Mouse (Mus musculus): ENCODE results near the gene Tpcn2. TPM values are rescaled to one million over a fixed set of nuclear protein-coding genes. Genes with fewer than 3 reads are reported as not detected.

Gene Tpcn2
- total and polyA plus RNA-seq, 3 experiments = 3.7 to 7.3 (median 7.2) TPM

GRCm38 (mm10) chr7:145242028-145242427, 41.8 kb downstream of the Tpcn2 start:
- H3K9me3 ChIP-seq (replicated peaks; ENCODE audit: low read length) = peaks cover 4% of the 10 kb centered on the region
- H3K4me3 ChIP-seq (replicated peaks in 1 of 3; ENCODE audit: low read depth in 2 of 3, low read length in 2 of 3, poor library complexity in 1 of 3) = no peak overlapping the region
- H3K4me1 ChIP-seq (ENCODE audit: control insufficient read depth in 1 of 2, insufficient read depth in 2 of 2) = no peaks in the 10 kb centered on the region
- no peaks in the 10 kb centered on the region for H3K36me3 ChIP-seq (replicated peaks in 1 of 2; ENCODE audit: control insufficient read depth in 1 of 2, insufficient read depth in 1 of 2, low read length in 1 of 2)
- H3K9ac ChIP-seq (ENCODE audit: insufficient read depth, low read depth) = no peak overlapping the region
- in situ Hi-C loops (cut with MboI; ENCODE audit: low pct_ligation_motif_present, low pct_unique_long_range_greater_than_20kb, low sequenced_read_pairs) (loop anchor here (5.0 kb wide), 1 partner anchor 305 kb away; the partner anchor contains the start of gene Ccnd1), dilution Hi-C loops (cut with MboI; ENCODE audit: extremely low pct_ligation_motif_present, extremely low pct_unique_long_range_greater_than_20kb, low sequenced_read_pairs) (no loop called here)
- H3K79me2 ChIP-seq (replicated peaks; ENCODE audit: control insufficient read depth, extremely low read depth, insufficient read depth, poor library complexity, severe bottlenecking) = no peaks in the 10 kb centered on the region
- peaks cover 39% of the 10 kb centered on the region for H3K27me3 ChIP-seq (replicated peaks)
- DNase-seq (ENCODE audit: extremely low read depth) = no peak
- H3K4me2 ChIP-seq (ENCODE audit: insufficient read depth, low read depth, poor library complexity, severe bottlenecking) = no peak overlapping the region
- no peak for TF ChIP-seq POLR2AphosphoS2 (IDR thresholded peaks at IDR 0.05; ENCODE audit: low read depth, low read length)
- TF ChIP-seq JUN (IDR thresholded peaks at IDR 0.05; ENCODE audit: insufficient read depth, low read depth, low read length) = no peak
- H3K27ac ChIP-seq (ENCODE audit: insufficient read depth, low read depth) = no peak overlapping the region

DNA sequence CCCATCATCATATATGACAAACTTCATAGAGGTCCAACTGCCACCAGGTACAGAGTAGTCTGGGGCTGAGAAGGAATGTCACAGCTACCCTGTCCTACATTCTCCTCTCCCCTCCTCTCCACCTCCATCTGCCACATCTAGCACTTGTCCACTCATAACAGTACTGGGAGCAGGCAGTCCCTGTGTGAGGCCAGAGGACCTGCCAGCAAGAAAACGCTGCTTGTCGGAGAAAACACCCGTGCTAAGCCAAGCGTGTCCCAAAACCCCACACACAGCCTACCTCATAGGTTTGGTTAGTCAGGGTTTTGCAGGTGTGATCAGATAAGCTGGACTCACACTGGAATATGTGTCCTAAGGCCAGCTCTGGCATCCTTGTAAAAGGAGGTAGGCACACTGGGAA, 42.9 kb downstream of the Tpcn2 start:
- no peaks in the 10 kb centered on the region for H3K36me3 ChIP-seq (replicated peaks in 1 of 2; ENCODE audit: control insufficient read depth in 1 of 2, insufficient read depth in 1 of 2, low read length in 1 of 2)
- H3K9me3 ChIP-seq (replicated peaks; ENCODE audit: low read length) = peaks cover 4% of the 10 kb centered on the region
- H3K27ac ChIP-seq (ENCODE audit: insufficient read depth, low read depth) = no peak overlapping the region
- H3K4me1 ChIP-seq (ENCODE audit: control insufficient read depth in 1 of 2, insufficient read depth in 2 of 2) = no peaks in the 10 kb centered on the region
- H3K79me2 ChIP-seq (replicated peaks; ENCODE audit: control insufficient read depth, extremely low read depth, insufficient read depth, poor library complexity, severe bottlenecking) = no peaks in the 10 kb centered on the region
- DNase-seq (ENCODE audit: extremely low read depth) = no peak
- no peak for TF ChIP-seq BHLHE40 (IDR thresholded peaks at IDR 0.05; ENCODE audit: low read depth, low read length)
- TF ChIP-seq NRF1 (IDR thresholded peaks at IDR 0.05; ENCODE audit: low read depth, low read length) = no peak
- no peak for TF ChIP-seq MXI1 (IDR thresholded peaks at IDR 0.05; ENCODE audit: low read depth, low read length)
- TF ChIP-seq PAX5 (IDR thresholded peaks at IDR 0.05; ENCODE audit: low read length) = no peak
- TF ChIP-seq ZNF384 (IDR thresholded peaks at IDR 0.05; ENCODE audit: low read depth, low read length) = no peak
- no peak for TF ChIP-seq USF2 (conservative IDR thresholded peaks at IDR 0.05; ENCODE audit: low read depth, low read length)
- TF ChIP-seq TBP (conservative IDR thresholded peaks at IDR 0.05; ENCODE audit: low read depth, low read length) = no peak
- TF ChIP-seq UBTF (IDR thresholded peaks at IDR 0.05; ENCODE audit: low read depth, low read length) = no peak
- TF ChIP-seq SMC3 (IDR thresholded peaks at IDR 0.05; ENCODE audit: low read depth, low read length) = no peak
- TF ChIP-seq JUN (IDR thresholded peaks at IDR 0.05; ENCODE audit: insufficient read depth, low read depth, low read length) = no peak
- no peak for TF ChIP-seq KAT2A (IDR thresholded peaks at IDR 0.05; ENCODE audit: insufficient replicate concordance, low read length)
- no peak for TF ChIP-seq RAD21 (IDR thresholded peaks at IDR 0.05; ENCODE audit: low read depth, low read length)
- TF ChIP-seq MAX (IDR thresholded peaks at IDR 0.05; ENCODE audit: low read length) = no peak
- no peak for TF ChIP-seq TCF12 (IDR thresholded peaks at IDR 0.05; ENCODE audit: low read depth, low read length)
- TF ChIP-seq CTCF (conservative IDR thresholded peaks at IDR 0.05 in 1 of 2, IDR thresholded peaks at IDR 0.05 in 1 of 2; ENCODE audit: low read depth in 2 of 2, low read length in 2 of 2) = no peak
- no peak for TF ChIP-seq EP300 (IDR thresholded peaks at IDR 0.05; ENCODE audit: low read length)
- no peak for TF ChIP-seq JUND (conservative IDR thresholded peaks at IDR 0.05; ENCODE audit: low read depth, low read length)
- in situ Hi-C loops (cut with MboI; ENCODE audit: low pct_ligation_motif_present, low pct_unique_long_range_greater_than_20kb, low sequenced_read_pairs) (loop anchor here (5.0 kb wide), 1 partner anchor 304 kb away; the partner anchor contains the start of gene Ccnd1), dilution Hi-C loops (cut with MboI; ENCODE audit: extremely low pct_ligation_motif_present, extremely low pct_unique_long_range_greater_than_20kb, low sequenced_read_pairs) (no loop called here)
- peaks cover 46% of the 10 kb centered on the region for H3K27me3 ChIP-seq (replicated peaks)
- no peak overlapping the region for H3K4me3 ChIP-seq (replicated peaks in 1 of 3; ENCODE audit: low read depth in 2 of 3, low read length in 2 of 3, poor library complexity in 1 of 3)
- H3K4me2 ChIP-seq (ENCODE audit: insufficient read depth, low read depth, poor library complexity, severe bottlenecking) = no peak overlapping the region
- H3K9ac ChIP-seq (ENCODE audit: insufficient read depth, low read depth) = no peak overlapping the region

All from CH12.LX (cell line).